Mouse (Mus musculus) thymus, postnatal 10 days (tissue): ENCODE results near the gene Hcar1.

Experiments
- DNase-seq, 2 experiments: peaks; one replicate each; pipeline ENCODE4 v3.0.0; 2021; ENCODE audit warnings: low spot score in 2 of 2

The Hcar1 gene

GRCm38 (mm10) chr5:123863934-123864333 lies 15.9 kb downstream of the Hcar1 start:
- DNase-seq = no peak

GRCm38 (mm10) chr5:123862374-123863350 lies 17.2 kb downstream of the Hcar1 start:
- DNase-seq = no peak

GRCm38 (mm10) chr5:123858798-123859197 lies 21.0 kb downstream of the Hcar1 start:
- no peak for DNase-seq

GRCm38 (mm10) chr5:123854511-123854910 lies 25.3 kb downstream of the Hcar1 start:
- DNase-seq = no peak

GRCm38 (mm10) chr5:123853877-123854504 lies 25.8 kb downstream of the Hcar1 start:
- DNase-seq = no peak

GRCm38 (mm10) chr5:123851398-123851797 lies 28.4 kb downstream of the Hcar1 start:
- DNase-seq = peak; percentile 16 to 20

- DNase-seq = no peak
These were observed 35.5 kb downstream of the Hcar1 start for GRCm38 (mm10) chr5:123844316-123844715.

GRCm38 (mm10) chr5:123843816-123844215 lies 36.0 kb downstream of the Hcar1 start:
- no peak for DNase-seq

- no peak for DNase-seq
These were observed 36.9 kb downstream of the Hcar1 start for GRCm38 (mm10) chr5:123842935-123843282.

GRCm38 (mm10) chr5:123842221-123842934 lies 37.4 kb downstream of the Hcar1 start:
- DNase-seq = no peak

GRCm38 (mm10) chr5:123837371-123837770 lies 42.4 kb downstream of the Hcar1 start:
- no peak for DNase-seq

GRCm38 (mm10) chr5:123834836-123835235 lies 45.0 kb downstream of the Hcar1 start:
- DNase-seq = no peak

- DNase-seq = no peak
These were observed 47.5 kb downstream of the Hcar1 start for GRCm38 (mm10) chr5:123832309-123832708.

- DNase-seq = no peak
These were observed 52.1 kb downstream of the Hcar1 start for GRCm38 (mm10) chr5:123827659-123828091.
